Mouse (Mus musculus) bone marrow macrophage, adult 2 months (primary cell): ENCODE results near the gene Olfr1396.

ENCODE experiments used
- CTCF ChIP-seq: IDR thresholded peaks from 2 replicates; pipeline ENCODE4 v1.5.1; 2012; ENCODE audit warnings: low read depth, mild to moderate bottlenecking, low read length, moderate library complexity
- POLR2A ChIP-seq: IDR thresholded peaks from 2 replicates; pipeline ENCODE4 v1.6.1; 2012; ENCODE audit warnings: mild to moderate bottlenecking, low read depth, low read length, borderline replicate concordance

DNA sequence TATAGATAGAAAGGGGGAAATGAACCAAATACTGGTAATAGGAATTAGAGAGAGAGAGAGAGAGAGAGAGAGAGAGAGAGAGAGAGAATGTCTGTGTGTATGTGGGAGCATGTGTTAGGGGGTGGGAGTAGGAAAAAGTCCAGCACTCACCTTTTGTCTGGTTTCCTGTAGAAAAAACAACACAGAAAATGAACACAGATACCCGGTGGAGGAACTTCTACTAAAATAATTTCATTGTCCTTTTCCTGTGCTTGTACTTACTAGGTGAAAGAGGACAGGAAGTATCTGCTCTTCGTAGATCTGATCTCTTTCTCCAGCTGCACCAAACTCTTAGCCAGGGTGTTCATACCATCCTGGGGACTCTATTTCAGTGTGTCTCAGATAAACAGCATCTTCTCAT lies 516 bp downstream of the Olfr1396 start:
- no peak for TF ChIP-seq CTCF
- no peak for TF ChIP-seq POLR2A
